Mouse (Mus musculus): Measurements from ENCODE around the gene B3galt4. TPM values are rescaled to one million over a fixed set of nuclear protein-coding genes. Genes with fewer than 3 reads are reported as not detected.
A peak's percentile ranks its signal among the peaks of the same experiment; 100 is the strongest.

The B3galt4 gene
- polyA plus RNA-seq, 1 experiment from 2014 or later: 2.9 TPM

DNA sequence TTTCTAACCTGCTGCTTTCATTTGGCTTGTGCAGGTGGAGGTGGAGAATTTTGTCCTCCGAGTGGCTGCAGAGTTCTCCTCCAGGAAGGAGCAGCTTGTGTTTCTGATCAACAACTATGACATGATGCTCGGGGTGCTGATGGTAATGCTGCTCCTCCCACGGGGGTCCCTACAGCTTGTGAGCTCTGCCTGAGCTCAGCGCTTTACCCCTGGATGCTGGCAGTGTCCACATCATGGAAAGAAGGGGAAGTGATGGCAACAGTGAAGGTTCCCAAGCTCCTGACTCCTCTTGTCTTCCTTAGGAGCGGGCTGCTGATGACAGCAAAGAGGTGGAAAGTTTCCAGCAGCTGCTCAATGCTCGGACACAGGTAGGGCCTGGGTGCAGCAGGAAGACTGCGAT lies 11.6 kb upstream of the B3galt4 start:
- 93% methylated on average over 7 of the region's 7 CpGs for WGBS
- no peak overlapping the region for H3K9ac ChIP-seq (replicated peaks; ENCODE audit: low read length)
- no peak for ATAC-seq (replicated peaks; ENCODE audit: insufficient number of reproducible peaks, low FRiP score, low TSS enrichment, low read depth)
- H3K27ac ChIP-seq (replicated peaks; ENCODE audit: low read depth, low read length): no peak overlapping the region
- no peak overlapping the region for H3K4me2 ChIP-seq (ENCODE audit: low read depth, low read length)
- no peaks in the 10 kb centered on the region for H3K4me1 ChIP-seq (ENCODE audit: control insufficient read depth, insufficient read depth, low read length)
- no peak for DNase-seq (ENCODE audit: low spot score)
- no peak overlapping the region for H3K4me3 ChIP-seq (ENCODE audit: low read depth, low read length)
- H3K27me3 ChIP-seq (ENCODE audit: control insufficient read depth, insufficient read depth, low read length): no peaks in the 10 kb centered on the region
- peaks cover 2% of the 10 kb centered on the region; the same call in 1 of the 2 replicates for H3K36me3 ChIP-seq (replicated peaks; ENCODE audit: control insufficient read depth, insufficient read depth, low read depth, low read length)
- no peaks in the 10 kb centered on the region for H3K9me3 ChIP-seq (replicated peaks; ENCODE audit: control insufficient read depth, low read length)

DNA sequence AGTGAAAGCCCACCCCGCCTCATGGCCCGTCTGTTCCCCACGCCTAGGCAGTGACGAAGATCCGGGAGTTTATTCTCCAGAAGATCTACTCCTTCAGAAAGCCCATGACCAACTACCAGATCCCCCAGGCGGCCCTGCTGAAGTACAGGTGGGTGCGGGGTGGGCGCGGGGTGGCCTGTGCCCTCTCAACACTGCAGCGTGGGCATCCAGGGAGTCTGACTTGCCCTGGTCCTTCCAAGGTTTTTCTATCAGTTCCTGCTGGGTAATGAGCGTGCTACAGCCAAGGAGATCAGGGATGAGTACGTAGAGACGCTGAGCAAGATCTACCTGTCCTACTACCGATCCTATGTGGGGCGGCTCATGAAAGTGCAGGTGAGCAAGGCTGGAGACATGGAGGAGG lies 8.7 kb upstream of the B3galt4 start:
- H3K36me3 ChIP-seq (replicated peaks; ENCODE audit: control insufficient read depth, insufficient read depth, low read depth, low read length): peaks cover 2% of the 10 kb centered on the region; the same call in 1 of the 2 replicates
- 92% methylated on average over 15 of the region's 15 CpGs for WGBS
- DNase-seq (ENCODE audit: low spot score): no peak

GRCm38 (mm10) chr17:33959135-33959534 lies 7.8 kb upstream of the B3galt4 start:
- Histone ChIP-seq H3K4me3 (ENCODE audit: low read depth, low read length) (no peak overlapping the region), H3K27ac (replicated peaks; ENCODE audit: low read depth, low read length) (no peak overlapping the region), H3K9ac (replicated peaks; ENCODE audit: low read length) (no peak overlapping the region), H3K36me3 (replicated peaks; ENCODE audit: control insufficient read depth, insufficient read depth, low read depth, low read length) (peaks cover 2% of the 10 kb centered on the region; the same call in 1 of the 2 replicates), H3K9me3 (replicated peaks; ENCODE audit: control insufficient read depth, low read length) (no peaks in the 10 kb centered on the region), H3K4me1 (ENCODE audit: control insufficient read depth, insufficient read depth, low read length) (peaks cover 5% of the 10 kb centered on the region; the same call in 1 of the 2 replicates), H3K27me3 (ENCODE audit: control insufficient read depth, insufficient read depth, low read length) (no peaks in the 10 kb centered on the region), H3K4me2 (ENCODE audit: low read depth, low read length) (no peak overlapping the region)
- DNase-seq (ENCODE audit: low spot score) (no peak), ATAC-seq (replicated peaks; ENCODE audit: insufficient number of reproducible peaks, low FRiP score, low TSS enrichment, low read depth) (no peak)
- 97% methylated on average over 13 of the region's 13 CpGs for WGBS

More for the DNA sequence above, 8.7 kb upstream of the B3galt4 start:
- Histone ChIP-seq H3K9me3 (replicated peaks; ENCODE audit: control insufficient read depth, low read length) (no peaks in the 10 kb centered on the region), H3K4me2 (ENCODE audit: low read depth, low read length) (no peak overlapping the region), H3K27ac (replicated peaks; ENCODE audit: low read depth, low read length) (no peak overlapping the region), H3K4me1 (ENCODE audit: control insufficient read depth, insufficient read depth, low read length) (no peaks in the 10 kb centered on the region), H3K27me3 (ENCODE audit: control insufficient read depth, insufficient read depth, low read length) (no peaks in the 10 kb centered on the region), H3K4me3 (ENCODE audit: low read depth, low read length) (no peak overlapping the region), H3K9ac (replicated peaks; ENCODE audit: low read length) (no peak overlapping the region)
- no peak for ATAC-seq (replicated peaks; ENCODE audit: insufficient number of reproducible peaks, low FRiP score, low TSS enrichment, low read depth)

GRCm38 (mm10) chr17:33958451-33958850 lies 7.2 kb upstream of the B3galt4 start:
- DNase-seq (ENCODE audit: low spot score): no peak
- WGBS: 94% methylated on average over 11 of the region's 11 CpGs
- peaks cover 2% of the 10 kb centered on the region; the same call in 1 of the 2 replicates for H3K36me3 ChIP-seq (replicated peaks; ENCODE audit: control insufficient read depth, insufficient read depth, low read depth, low read length)
- H3K4me3 ChIP-seq (ENCODE audit: low read depth, low read length): no peak overlapping the region
- ATAC-seq (replicated peaks; ENCODE audit: insufficient number of reproducible peaks, low FRiP score, low TSS enrichment, low read depth): no peak
- no peak overlapping the region for H3K4me2 ChIP-seq (ENCODE audit: low read depth, low read length)
- no peaks in the 10 kb centered on the region for H3K9me3 ChIP-seq (replicated peaks; ENCODE audit: control insufficient read depth, low read length)
- H3K4me1 ChIP-seq (ENCODE audit: control insufficient read depth, insufficient read depth, low read length): peaks cover 9% of the 10 kb centered on the region; the same call in 1 of the 2 replicates
- no peak overlapping the region for H3K27ac ChIP-seq (replicated peaks; ENCODE audit: low read depth, low read length)
- H3K27me3 ChIP-seq (ENCODE audit: control insufficient read depth, insufficient read depth, low read length): no peaks in the 10 kb centered on the region
- H3K9ac ChIP-seq (replicated peaks; ENCODE audit: low read length): no peak overlapping the region

- no peaks in the 10 kb centered on the region for H3K9me3 ChIP-seq (replicated peaks; ENCODE audit: control insufficient read depth, low read length)
- WGBS: 75% methylated on average over 6 of the region's 6 CpGs
- H3K36me3 ChIP-seq (replicated peaks; ENCODE audit: control insufficient read depth, insufficient read depth, low read depth, low read length): peaks cover 2% of the 10 kb centered on the region
- DNase-seq (ENCODE audit: low spot score): no peak
- H3K9ac ChIP-seq (replicated peaks; ENCODE audit: low read length): no peak overlapping the region
- H3K27me3 ChIP-seq (ENCODE audit: control insufficient read depth, insufficient read depth, low read length): no peaks in the 10 kb centered on the region
- H3K4me2 ChIP-seq (ENCODE audit: low read depth, low read length): no peak overlapping the region
- H3K27ac ChIP-seq (replicated peaks; ENCODE audit: low read depth, low read length): no peak overlapping the region
- no peak for ATAC-seq (replicated peaks; ENCODE audit: insufficient number of reproducible peaks, low FRiP score, low TSS enrichment, low read depth)
- H3K4me3 ChIP-seq (ENCODE audit: low read depth, low read length): no peak overlapping the region
- peaks cover 14% of the 10 kb centered on the region for H3K4me1 ChIP-seq (ENCODE audit: control insufficient read depth, insufficient read depth, low read length)
These were observed 6.2 kb upstream of the B3galt4 start for GRCm38 (mm10) chr17:33957493-33957892.

- Histone ChIP-seq H3K9me3 (replicated peaks; ENCODE audit: control insufficient read depth, low read length) (no peaks in the 10 kb centered on the region), H3K4me2 (ENCODE audit: low read depth, low read length) (peak overlapping the region; percentile 51), H3K4me1 (ENCODE audit: control insufficient read depth, insufficient read depth, low read length) (peaks cover 14% of the 10 kb centered on the region), H3K36me3 (replicated peaks; ENCODE audit: control insufficient read depth, insufficient read depth, low read depth, low read length) (peaks cover 5% of the 10 kb centered on the region), H3K27me3 (ENCODE audit: control insufficient read depth, insufficient read depth, low read length) (no peaks in the 10 kb centered on the region), H3K9ac (replicated peaks; ENCODE audit: low read length) (peak overlapping the region; percentile 78), H3K27ac (replicated peaks; ENCODE audit: low read depth, low read length) (no peak overlapping the region), H3K4me3 (ENCODE audit: low read depth, low read length) (peak overlapping the region; percentile 89)
- WGBS: 6% methylated on average over 10 of the region's 10 CpGs
- ATAC-seq (replicated peaks; ENCODE audit: insufficient number of reproducible peaks, low FRiP score, low TSS enrichment, low read depth) (no peak), DNase-seq (ENCODE audit: low spot score) (peak; percentile 27)
These were observed 5.0 kb upstream of the B3galt4 start for GRCm38 (mm10) chr17:33956336-33956735.

- no peaks in the 10 kb centered on the region for H3K9me3 ChIP-seq (replicated peaks; ENCODE audit: control insufficient read depth, low read length)
- H3K9ac ChIP-seq (replicated peaks; ENCODE audit: low read length): peak within 1 kb of the TSS; percentile 99
- ATAC-seq (replicated peaks; ENCODE audit: insufficient number of reproducible peaks, low FRiP score, low TSS enrichment, low read depth) (peak; percentile 68), DNase-seq (ENCODE audit: low spot score) (peak; percentile 98)
- whole genome bisulfite sequencing: under 1% methylated on average over 50 of the region's 50 CpGs
- peak within 1 kb of the TSS; percentile 97 for H3K4me2 ChIP-seq (ENCODE audit: low read depth, low read length)
- peaks cover 16% of the 10 kb centered on the region for H3K4me1 ChIP-seq (ENCODE audit: control insufficient read depth, insufficient read depth, low read length)
- peak within 1 kb of the TSS; percentile 89 for H3K4me3 ChIP-seq (ENCODE audit: low read depth, low read length)
- no peaks in the 10 kb centered on the region for H3K27me3 ChIP-seq (ENCODE audit: control insufficient read depth, insufficient read depth, low read length)
- peaks cover 5% of the 10 kb centered on the region for H3K36me3 ChIP-seq (replicated peaks; ENCODE audit: control insufficient read depth, insufficient read depth, low read depth, low read length)
- peak within 1 kb of the TSS; percentile 94 for H3K27ac ChIP-seq (replicated peaks; ENCODE audit: low read depth, low read length)
These were observed 4.4 kb upstream of the B3galt4 start, which contains the start of the genes Vps52 and Rps18 for GRCm38 (mm10) chr17:33955555-33956214. Gene Vps52 (plus strand): TSS chr17:33955812. Gene Rps18 (minus strand): TSS chr17:33956001.

All from embryonic facial prominence, embryonic 11.5 days (tissue).